Mouse (Mus musculus): Measurements from ENCODE around the gene Padi3. TPM values are rescaled to one million over a fixed set of nuclear protein-coding genes. Genes with fewer than 3 reads are reported as not detected.
A peak's percentile ranks its signal among the peaks of the same experiment; 100 is the strongest.

The Padi3 gene
- total and polyA plus RNA-seq, 3 experiments: 73.1 to 106 TPM; not detected in 1

- no peak for TF ChIP-seq MYC (IDR thresholded peaks at IDR 0.05; ENCODE audit: low read depth, low read length)
- TF ChIP-seq POLR2A (IDR thresholded peaks at IDR 0.05; ENCODE audit: control insufficient read depth in 1 of 2, insufficient read depth in 1 of 2, low read depth in 1 of 2, low read length in 2 of 2, poor library complexity in 1 of 2): no peak
- TF ChIP-seq MAZ (IDR thresholded peaks at IDR 0.05; ENCODE audit: low read depth, low read length): no peak
- TF ChIP-seq MYB (IDR thresholded peaks at IDR 0.05; ENCODE audit: low read depth, low read length): no peak
- TF ChIP-seq EP300 (IDR thresholded peaks at IDR 0.05; ENCODE audit: low read depth in 1 of 2, low read length in 2 of 2): no peak
- no peak for TF ChIP-seq CHD1 (IDR thresholded peaks at IDR 0.05; ENCODE audit: low read depth, low read length)
- TF ChIP-seq KAT2A (conservative IDR thresholded peaks at IDR 0.05; ENCODE audit: low read depth, low read length): no peak
- TF ChIP-seq NELFE (IDR thresholded peaks at IDR 0.05; ENCODE audit: low read depth, low read length): no peak
- no peak for TF ChIP-seq ZKSCAN1 (IDR thresholded peaks at IDR 0.05; ENCODE audit: low read depth, low read length)
- no peak for TF ChIP-seq USF1 (IDR thresholded peaks at IDR 0.05; ENCODE audit: low read depth, low read length)
- no peak for TF ChIP-seq RCOR1 (IDR thresholded peaks at IDR 0.05; ENCODE audit: low read depth, low read length)
- TF ChIP-seq HCFC1 (IDR thresholded peaks at IDR 0.05; ENCODE audit: low read depth, low read length): no peak
- no peak for TF ChIP-seq JUND (IDR thresholded peaks at IDR 0.05; ENCODE audit: low read depth, low read length)
- no peak for TF ChIP-seq SMC3 (IDR thresholded peaks at IDR 0.05; ENCODE audit: low read depth, low read length)
- TF ChIP-seq ELF1 (IDR thresholded peaks at IDR 0.05; ENCODE audit: low read depth, low read length): no peak
- TF ChIP-seq RAD21 (IDR thresholded peaks at IDR 0.05; ENCODE audit: low read depth, low read length): no peak
- no peak for TF ChIP-seq GABPA (IDR thresholded peaks at IDR 0.05; ENCODE audit: low read depth, low read length)
- no peak for TF ChIP-seq USF2 (IDR thresholded peaks at IDR 0.05; ENCODE audit: borderline replicate concordance in 1 of 2, insufficient read depth in 1 of 2, low read depth in 1 of 2, low read length in 2 of 2)
- no peaks in the 10 kb centered on the region for H3K27me3 ChIP-seq (ENCODE audit: control insufficient read depth in 1 of 2, insufficient read depth in 2 of 2, low read length in 2 of 2)
- no peak overlapping the region for H3K27ac ChIP-seq (ENCODE audit: control insufficient read depth, low read depth, low read length)
- no peaks in the 10 kb centered on the region for H3K79me2 ChIP-seq (ENCODE audit: control insufficient read depth, insufficient read depth, low read length, poor library complexity)
- no peak overlapping the region for H3K9ac ChIP-seq (ENCODE audit: control insufficient read depth, low read depth, low read length, poor library complexity, severe bottlenecking)
- H3K4me1 ChIP-seq (ENCODE audit: control insufficient read depth in 1 of 2, insufficient read depth in 2 of 2, low read length in 2 of 2): peaks cover 4 to 48% of the 10 kb centered on the region in 2 experiments
- H3K36me3 ChIP-seq (ENCODE audit: control insufficient read depth in 1 of 2, insufficient read depth in 2 of 2, low read length in 2 of 2): peaks cover 0 to 14% of the 10 kb centered on the region in 2 experiments; a peak in 2 of 4 replicates
- H3K9me3 ChIP-seq (replicated peaks; ENCODE audit: insufficient read depth, low read length): no peaks in the 10 kb centered on the region
- no peak for DNase-seq (ENCODE audit: low read depth, low spot score)
- H3K4me3 ChIP-seq (ENCODE audit: control insufficient read depth in 1 of 2, insufficient read depth in 1 of 2, low read depth in 2 of 2, low read length in 2 of 2): no peak overlapping the region
Observed at GRCm38 (mm10) chr4:140857041-140857440, 46.6 kb upstream of the Padi3 start.

- H3K9me3 ChIP-seq (replicated peaks; ENCODE audit: insufficient read depth, low read length): no peaks in the 10 kb centered on the region
- no peak overlapping the region for H3K4me3 ChIP-seq (ENCODE audit: control insufficient read depth in 1 of 2, insufficient read depth in 1 of 2, low read depth in 2 of 2, low read length in 2 of 2)
- peak; percentile 75 for DNase-seq (ENCODE audit: low read depth, low spot score)
- H3K9ac ChIP-seq (ENCODE audit: control insufficient read depth, low read depth, low read length, poor library complexity, severe bottlenecking): no peak overlapping the region
- H3K4me1 ChIP-seq (ENCODE audit: control insufficient read depth in 1 of 2, insufficient read depth in 2 of 2, low read length in 2 of 2): peaks cover 3 to 36% of the 10 kb centered on the region in 2 experiments
- TF ChIP-seq HCFC1 (IDR thresholded peaks at IDR 0.05; ENCODE audit: low read depth, low read length): no peak
- no peak for TF ChIP-seq MAX (IDR thresholded peaks at IDR 0.05; ENCODE audit: low read length)
- TF ChIP-seq MXI1 (IDR thresholded peaks at IDR 0.05; ENCODE audit: low read depth, low read length): 0 out of 2 replicates have a peak, but pooled peaks have one; percentile 19
- peak; percentile 94 for TF ChIP-seq TCF12 (IDR thresholded peaks at IDR 0.05; ENCODE audit: low read depth, low read length)
- 0 out of 2 replicates have a peak, but pooled peaks have one; percentile 23 for TF ChIP-seq BHLHE40 (IDR thresholded peaks at IDR 0.05; ENCODE audit: borderline replicate concordance, low read depth, low read length)
- TF ChIP-seq MYB (IDR thresholded peaks at IDR 0.05; ENCODE audit: low read depth, low read length): no peak
- TF ChIP-seq MAZ (IDR thresholded peaks at IDR 0.05; ENCODE audit: low read depth, low read length): no peak
- no peak for TF ChIP-seq CHD1 (IDR thresholded peaks at IDR 0.05; ENCODE audit: low read depth, low read length)
- peak; percentile 82 for TF ChIP-seq RCOR1 (IDR thresholded peaks at IDR 0.05; ENCODE audit: low read depth, low read length)
- peak; percentile 69 for TF ChIP-seq ETS1 (IDR thresholded peaks at IDR 0.05; ENCODE audit: low read depth, low read length)
- peak; percentile 47; the same call in 1 of the 2 replicates for TF ChIP-seq TAL1 (IDR thresholded peaks at IDR 0.05; ENCODE audit: low read length)
- peak; percentile 71 to 80 for TF ChIP-seq EP300 (IDR thresholded peaks at IDR 0.05; ENCODE audit: low read depth in 1 of 2, low read length in 2 of 2)
- TF ChIP-seq KAT2A (conservative IDR thresholded peaks at IDR 0.05; ENCODE audit: low read depth, low read length): no peak; the same call in 1 of the 2 replicates
- no peak for TF ChIP-seq USF2 (IDR thresholded peaks at IDR 0.05; ENCODE audit: borderline replicate concordance in 1 of 2, insufficient read depth in 1 of 2, low read depth in 1 of 2, low read length in 2 of 2)
- TF ChIP-seq SMC3 (IDR thresholded peaks at IDR 0.05; ENCODE audit: low read depth, low read length): no peak
- peak; percentile 81 for TF ChIP-seq GATA1 (IDR thresholded peaks at IDR 0.05; ENCODE audit: low read depth, low read length)
- peak overlapping the region; percentile 31; the same call in 1 of the 2 replicates for H3K27ac ChIP-seq (ENCODE audit: control insufficient read depth, low read depth, low read length)
- H3K36me3 ChIP-seq (ENCODE audit: control insufficient read depth in 1 of 2, insufficient read depth in 2 of 2, low read length in 2 of 2): peaks cover 0 to 10% of the 10 kb centered on the region in 2 experiments; a peak in 2 of 4 replicates
- no peaks in the 10 kb centered on the region for H3K79me2 ChIP-seq (ENCODE audit: control insufficient read depth, insufficient read depth, low read length, poor library complexity)
- H3K27me3 ChIP-seq (ENCODE audit: control insufficient read depth in 1 of 2, insufficient read depth in 2 of 2, low read length in 2 of 2): no peaks in the 10 kb centered on the region
Observed at GRCm38 (mm10) chr4:140855151-140855550, 44.7 kb upstream of the Padi3 start.

All from MEL (cell line).